Mouse (Mus musculus) retina, postnatal 1 day (tissue): ENCODE measurements around the gene 2810408A11Rik.
"Not testable (repeated sequence)": the region's sequence is repeated elsewhere in the genome, so short reads cannot be mapped to it uniquely, and the experiment has no call there.

Experiments
- DNase-seq: peaks from one replicate; pipeline ENCODE4 v3.0.0-alpha.2; 2012

Gene 2810408A11Rik

GRCm38 (mm10) chr11:69878952-69879351, 21.8 kb downstream of the 2810408A11Rik start:
- DNase-seq, result no peak

DNA sequence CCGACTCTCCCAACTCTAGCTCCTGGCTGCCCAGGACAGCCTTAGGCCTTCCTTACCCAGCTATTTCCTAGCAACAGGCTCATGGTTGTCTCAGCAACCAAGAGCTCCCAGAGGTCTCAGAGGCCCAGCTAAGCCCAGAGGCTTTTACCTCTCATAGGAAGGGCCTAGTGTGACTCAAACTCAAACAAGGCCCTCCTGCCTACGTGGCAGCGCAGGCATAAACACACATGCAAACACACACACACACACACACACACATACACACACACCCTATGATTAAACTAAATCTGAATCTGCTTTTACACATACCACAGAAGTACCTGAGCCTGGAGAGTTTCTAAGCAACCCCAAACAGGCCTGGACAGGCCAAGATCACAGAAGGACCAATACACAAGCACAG, 22.4 kb downstream of the 2810408A11Rik start:
- DNase-seq, result no peak

DNA sequence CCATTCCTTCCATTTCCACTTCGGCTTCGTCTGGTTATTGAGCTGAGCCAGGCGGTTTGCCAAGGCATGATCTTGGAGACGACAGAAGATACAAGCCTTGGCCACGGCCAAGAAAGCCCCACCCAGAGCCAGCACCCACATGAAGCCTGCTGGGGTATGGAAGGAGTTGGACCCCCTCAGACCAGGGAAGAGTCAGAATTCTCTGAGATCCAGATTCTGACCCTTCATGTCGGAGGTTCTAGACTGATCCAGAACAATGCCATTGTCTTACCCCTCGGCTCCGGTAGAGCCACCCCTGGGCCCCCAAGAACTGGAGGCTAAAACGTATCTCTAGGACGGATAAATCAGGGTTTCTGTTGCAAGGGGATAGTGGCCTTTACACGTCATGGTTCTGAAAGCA, 22.9 kb downstream of the 2810408A11Rik start, which contains the start of gene Tmem95:
Tmem95 (minus strand) TSS at position 141 of the 400 bp plus-strand sequence.
- no peak for DNase-seq

GRCm38 (mm10) chr11:69876867-69877266, 23.9 kb downstream of the 2810408A11Rik start:
- DNase-seq, result peak; percentile 91

- no peak for DNase-seq
Measured at GRCm38 (mm10) chr11:69876186-69876585, 24.6 kb downstream of the 2810408A11Rik start.

GRCm38 (mm10) chr11:69872451-69872850, 28.3 kb downstream of the 2810408A11Rik start:
- no peak for DNase-seq

DNA sequence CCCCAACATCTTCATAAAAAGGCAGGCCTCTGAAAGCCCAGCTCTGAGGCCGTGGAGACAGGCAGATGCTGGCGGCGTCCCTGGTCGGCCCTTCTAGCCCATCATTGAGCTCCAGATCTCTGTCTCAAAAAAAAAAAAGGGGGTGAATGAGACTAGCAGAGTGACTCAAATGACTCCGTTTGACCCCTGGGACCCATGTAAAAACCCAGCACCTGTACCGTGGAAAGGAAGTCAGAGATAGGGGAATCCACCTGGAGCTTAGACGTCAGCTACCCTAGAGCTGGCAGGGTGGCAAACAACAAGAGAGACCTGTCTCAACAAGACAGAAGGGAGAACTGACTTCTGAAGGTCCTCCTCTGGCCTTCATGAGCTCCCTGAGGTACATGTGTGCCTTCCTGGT, 29.0 kb downstream of the 2810408A11Rik start:
- no peak for DNase-seq

DNA sequence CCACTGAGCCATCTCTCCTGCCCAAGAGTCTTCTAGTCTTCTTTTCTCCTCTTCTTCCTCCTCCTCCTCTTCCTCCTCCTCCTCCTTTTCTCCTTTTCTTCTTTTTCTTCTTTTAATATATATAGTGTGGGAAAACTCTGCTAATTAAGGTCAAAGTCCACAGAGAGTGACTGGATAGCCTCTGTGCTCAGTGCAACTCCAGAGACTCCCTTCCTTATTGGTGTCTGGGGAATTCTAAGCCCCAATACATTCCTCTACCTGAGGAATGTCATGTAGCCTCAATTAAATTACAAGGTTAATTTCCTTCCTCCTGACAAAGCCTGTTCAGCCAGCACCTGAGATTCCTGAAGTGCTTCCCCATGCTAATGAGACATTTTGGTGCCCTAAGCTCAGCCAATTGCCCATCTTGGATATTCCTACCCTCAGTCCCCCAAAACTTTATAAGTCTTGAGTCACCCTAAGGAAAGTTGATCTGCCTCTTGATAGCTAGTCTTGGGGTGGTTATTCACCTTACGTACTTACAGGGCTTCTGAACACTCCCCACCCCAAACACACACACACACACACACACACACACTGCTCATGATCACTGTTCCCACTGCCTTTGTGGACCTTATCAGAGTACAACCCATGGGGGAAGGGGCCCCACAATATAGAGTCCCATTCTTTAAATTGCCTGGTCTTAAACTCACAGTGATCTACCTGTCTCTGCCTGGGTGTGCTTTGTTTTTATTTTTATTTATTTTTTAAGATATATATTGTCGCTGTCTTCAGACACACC, 30.3 kb downstream of the 2810408A11Rik start:
- DNase-seq, result no peak

DNA sequence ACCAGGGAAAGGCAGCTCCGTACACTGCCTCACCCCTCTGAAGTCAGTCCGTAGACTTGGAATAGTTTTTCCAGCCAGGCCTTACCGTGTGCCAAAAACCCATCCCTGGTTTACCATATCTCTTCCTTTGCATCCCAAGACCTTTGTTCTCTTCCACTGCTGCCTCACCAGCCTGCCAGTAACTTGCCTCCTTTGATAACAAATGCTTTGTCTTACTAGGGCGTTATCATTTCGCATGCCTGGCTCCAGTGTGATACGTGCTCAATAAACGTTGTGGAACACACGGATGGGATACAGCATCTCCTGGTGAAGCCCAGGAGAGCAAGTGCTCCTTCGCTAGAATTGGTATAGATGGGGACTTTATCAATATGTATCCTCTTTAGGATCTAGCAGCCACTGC, 33.5 kb downstream of the 2810408A11Rik start:
- no peak for DNase-seq

DNA sequence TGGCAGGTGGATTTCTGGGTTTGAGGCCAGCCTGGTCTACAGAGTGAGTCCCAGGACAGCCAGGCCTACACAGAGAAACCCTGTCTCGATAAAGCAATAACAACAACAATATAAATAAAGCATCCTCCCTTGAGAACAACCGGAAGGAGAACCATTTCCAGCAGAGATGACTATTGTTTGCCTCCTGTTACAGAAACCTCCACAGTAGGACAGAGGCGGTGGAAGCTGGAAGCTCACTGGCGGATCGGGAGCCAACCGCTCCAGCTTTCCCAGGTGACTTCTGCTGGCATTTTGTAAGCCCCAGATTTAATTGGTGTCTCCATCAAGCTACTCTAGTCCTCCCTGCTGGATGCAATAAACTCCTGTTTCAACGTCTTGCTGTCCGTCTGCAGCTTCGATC, 35.2 kb downstream of the 2810408A11Rik start:
- no peak for DNase-seq

- DNase-seq, result no peak
Measured at GRCm38 (mm10) chr11:69864138-69864860, 36.5 kb downstream of the 2810408A11Rik start.

DNA sequence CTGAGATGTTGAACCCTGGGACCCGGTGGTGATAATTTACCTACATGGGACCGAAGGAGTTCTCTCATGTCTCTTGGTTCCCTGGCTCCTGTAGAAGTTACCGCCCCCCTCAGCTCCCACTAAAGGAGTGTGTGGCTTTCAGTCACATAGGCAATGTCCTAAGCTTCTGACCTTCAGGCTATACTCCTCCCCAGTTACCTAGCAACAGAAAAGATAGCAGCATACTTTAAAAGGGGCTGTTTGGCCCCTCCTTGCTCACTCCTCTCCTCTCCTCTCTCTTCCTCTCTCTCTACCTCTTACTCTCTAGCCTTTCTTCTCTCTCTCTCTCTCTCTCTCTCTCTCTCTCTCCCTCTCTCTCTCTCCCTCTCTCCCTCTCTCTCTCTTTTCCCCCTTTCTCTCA, 37.1 kb downstream of the 2810408A11Rik start:
- not testable (repeated sequence) for DNase-seq

GRCm38 (mm10) chr11:69858113-69858998, 42.4 kb downstream of the 2810408A11Rik start, which contains the start of gene Tnk1:
TSS of gene Tnk1 (minus strand) at chr11:69858730.
- no peak for DNase-seq

DNA sequence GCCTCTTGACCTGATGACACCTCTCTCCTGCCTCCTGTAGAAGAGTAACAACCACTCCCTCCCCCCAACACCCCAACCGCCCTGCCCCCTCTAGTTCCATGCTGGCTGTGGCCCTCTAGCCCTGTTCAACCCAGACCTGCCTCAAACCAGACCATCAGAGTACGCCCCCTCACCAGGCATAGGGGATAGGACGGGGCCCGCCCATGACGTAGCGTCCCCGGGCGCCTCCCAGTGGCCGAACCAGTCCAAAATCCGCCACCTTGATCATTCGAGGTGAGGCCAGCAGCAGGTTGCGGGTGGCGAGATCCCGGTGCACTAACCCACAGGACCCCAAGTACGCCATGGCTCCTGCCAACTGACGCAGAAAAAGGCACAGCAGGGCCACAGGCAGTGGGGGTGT, 45.4 kb downstream of the 2810408A11Rik start:
- DNase-seq, result peak; percentile 70

- DNase-seq, result no peak
Measured at GRCm38 (mm10) chr11:69854680-69855079, 46.1 kb downstream of the 2810408A11Rik start.

- peak; percentile 24 for DNase-seq
Measured at GRCm38 (mm10) chr11:69853994-69854393, 46.8 kb downstream of the 2810408A11Rik start.

DNA sequence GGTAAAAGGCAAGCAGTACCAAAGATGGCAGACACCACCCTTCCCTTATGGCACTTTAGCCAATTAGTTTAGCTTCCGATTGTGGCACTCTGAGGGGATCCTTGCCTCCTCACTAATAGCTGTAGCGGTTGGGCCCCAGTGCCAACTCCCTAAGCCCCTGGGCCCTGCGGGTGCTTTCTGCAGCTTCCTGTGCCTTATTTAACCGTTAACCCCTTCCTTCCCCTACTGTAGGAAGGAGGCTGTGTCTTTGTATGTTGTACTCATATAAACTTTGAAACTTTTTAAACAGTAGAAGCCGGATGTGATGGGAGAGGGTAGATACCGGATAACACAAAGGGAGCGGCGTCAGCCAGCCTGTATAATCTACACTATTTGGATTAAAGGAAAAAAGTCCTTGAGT, 50.0 kb downstream of the 2810408A11Rik start:
- no peak for DNase-seq

DNA sequence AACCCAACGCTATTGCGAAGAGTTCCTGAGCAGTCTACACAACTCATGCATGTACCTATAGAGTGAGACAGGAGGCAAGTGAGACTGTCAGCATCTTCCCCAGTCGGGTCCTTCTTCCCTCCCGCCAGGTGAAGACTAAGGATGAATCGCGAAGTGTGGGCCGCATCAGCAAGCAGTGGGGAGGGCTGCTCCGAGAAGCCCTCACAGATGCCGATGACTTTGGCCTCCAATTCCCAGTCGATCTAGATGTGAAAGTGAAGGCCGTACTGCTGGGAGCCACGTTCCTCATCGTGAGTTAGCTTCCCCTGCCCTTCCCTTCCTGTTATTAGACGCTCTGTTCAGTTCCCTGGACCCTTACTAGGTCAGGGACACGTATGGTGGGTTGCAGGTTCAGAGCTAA, 50.9 kb downstream of the 2810408A11Rik start:
- no peak for DNase-seq

- DNase-seq, result no peak
Measured at GRCm38 (mm10) chr11:69849128-69849527, 51.7 kb downstream of the 2810408A11Rik start.

DNA sequence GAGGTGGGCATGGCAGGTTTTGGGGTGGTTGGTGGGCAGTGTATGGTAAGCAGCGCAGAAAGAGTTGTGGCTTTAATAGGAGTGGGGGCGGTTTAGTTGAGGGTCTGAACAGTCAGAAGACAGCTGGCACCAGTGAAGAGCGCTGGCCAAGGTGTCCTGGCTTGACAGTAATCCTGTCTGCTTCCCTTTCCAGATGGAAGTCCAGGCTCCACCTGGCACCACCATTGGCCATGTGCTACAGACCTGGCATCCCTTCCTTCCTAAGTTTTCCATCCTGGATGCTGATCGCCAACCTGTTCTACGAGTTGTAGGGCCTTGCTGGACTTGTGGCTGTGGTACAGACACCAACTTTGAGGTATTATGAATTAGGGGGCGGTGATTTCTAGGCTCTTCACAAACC, 52.8 kb downstream of the 2810408A11Rik start:
- no peak for DNase-seq
